Mouse (Mus musculus): Measurements from ENCODE around the gene 2310022B05Rik.

- TF ChIP-seq POLR2A (IDR thresholded peaks at IDR 0.05; ENCODE audit: control insufficient read depth, low read depth, low read length) (no peak), CTCF (IDR thresholded peaks at IDR 0.05; ENCODE audit: control insufficient read depth, insufficient read depth, insufficient replicate concordance, low read depth, low read length) (no peak)
Measured at GRCm38 (mm10) chr8:124586556-124586955, 76.6 kb downstream of the 2310022B05Rik start.
